Mouse (Mus musculus): ENCODE results near the gene Gm28038. TPM values are rescaled to one million over a fixed set of nuclear protein-coding genes. Genes with fewer than 3 reads are reported as not detected.

Gene Gm28038
- polyA plus RNA-seq, 1 experiment from 2014 or later, result not detected

DNA sequence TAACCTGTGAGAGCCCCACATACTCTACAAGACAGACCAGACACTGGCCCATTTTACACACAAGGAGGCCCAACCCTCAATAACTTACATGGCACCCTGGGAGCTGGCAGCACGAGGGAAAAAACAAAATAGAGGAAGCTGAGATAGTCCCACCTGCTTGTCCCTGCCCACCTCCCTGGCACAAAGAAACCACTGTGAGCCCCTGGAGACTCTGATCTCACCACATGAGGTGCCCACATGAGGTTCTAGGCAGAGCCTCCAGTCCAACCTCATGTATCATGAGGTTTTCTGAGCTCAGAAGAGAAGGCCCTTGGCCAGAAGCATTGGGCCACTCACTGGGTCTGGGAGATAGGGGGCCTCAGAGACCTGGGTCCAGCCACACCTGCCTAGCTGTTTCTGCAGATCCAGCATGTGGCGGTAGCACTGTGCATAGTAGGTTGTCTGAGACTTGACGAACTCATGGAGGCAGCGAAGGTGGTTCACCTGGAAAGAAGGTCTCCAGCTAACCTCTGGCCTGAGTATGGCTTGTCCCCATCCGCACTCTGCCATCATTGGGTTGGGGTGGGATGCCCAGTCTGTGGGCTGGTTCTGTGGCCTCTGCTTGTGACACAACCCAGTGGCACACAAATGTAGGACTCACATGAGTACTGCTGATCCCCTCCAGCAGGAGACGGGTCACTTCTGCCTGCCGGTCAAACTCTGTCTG lies 65.3 kb downstream of the Gm28038 start:
- no peak for DNase-seq (ENCODE audit: low spot score)

DNA sequence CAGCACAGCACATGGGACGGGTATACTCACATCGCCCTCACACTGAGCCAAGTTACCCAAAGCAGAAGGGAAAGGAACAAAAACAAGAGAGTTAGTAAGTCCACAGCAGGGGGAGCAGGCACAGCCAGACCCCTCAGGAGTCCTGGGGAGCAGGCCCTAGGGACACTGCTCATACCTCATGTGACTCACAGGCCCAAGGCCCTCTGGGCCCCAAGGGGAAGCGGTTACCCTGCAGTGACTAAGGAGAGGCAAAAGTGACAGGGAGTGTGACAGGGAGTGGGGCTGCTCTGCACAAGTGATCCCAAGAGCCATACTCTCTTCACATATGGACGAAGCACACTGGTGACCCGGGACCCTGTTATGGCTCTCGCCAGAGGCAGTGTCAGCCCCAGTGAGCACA lies 68.4 kb downstream of the Gm28038 start:
- DNase-seq (ENCODE audit: low spot score), result no peak

Other genes with a start within 250 kb of the Gm28038 start
- gene Wdr34, start 232.2 kb upstream of the Gm28038 start, polyA plus RNA-seq (2015; fragmentation: Nextera tagmentation; extraction: Ambion mirVana), result 13.6 and 15.4 TPM in 2 replicates
- gene Set, start 223.7 kb upstream of the Gm28038 start, polyA plus RNA-seq (2015; fragmentation: Nextera tagmentation; extraction: Ambion mirVana), result 418 and 429 TPM in 2 replicates
- gene Pkn3, start 203.4 kb upstream of the Gm28038 start, polyA plus RNA-seq (2015; fragmentation: Nextera tagmentation; extraction: Ambion mirVana), result 3.5 and 3.7 TPM in 2 replicates
- 28.8 and 29.5 TPM in 2 replicates for gene Zdhhc12, start 187.4 kb upstream of the Gm28038 start, polyA plus RNA-seq (2015; fragmentation: Nextera tagmentation; extraction: Ambion mirVana)
- 5.6 and 9.6 TPM in 2 replicates for gene Zer1, start 156.5 kb upstream of the Gm28038 start, polyA plus RNA-seq (2015; fragmentation: Nextera tagmentation; extraction: Ambion mirVana)
- 4.9 and 5.7 TPM in 2 replicates for gene Tbc1d13, start 147.3 kb upstream of the Gm28038 start, polyA plus RNA-seq (2015; fragmentation: Nextera tagmentation; extraction: Ambion mirVana)
- 22.6 and 23.5 TPM in 2 replicates for gene Endog, start 109.5 kb upstream of the Gm28038 start, polyA plus RNA-seq (2015; fragmentation: Nextera tagmentation; extraction: Ambion mirVana)
- gene Spout1, start 102.6 kb upstream of the Gm28038 start, polyA plus RNA-seq (2015; fragmentation: Nextera tagmentation; extraction: Ambion mirVana), result 44.8 and 46.0 TPM in 2 replicates
- 14.5 and 15.5 TPM in 2 replicates for gene Kyat1, start 75.2 kb upstream of the Gm28038 start, polyA plus RNA-seq (2015; fragmentation: Nextera tagmentation; extraction: Ambion mirVana)
- 21.4 and 22.6 TPM in 2 replicates for gene Lrrc8a, start 43.3 kb upstream of the Gm28038 start, polyA plus RNA-seq (2015; fragmentation: Nextera tagmentation; extraction: Ambion mirVana)
- 0.04 and 0.08 TPM in 2 replicates for gene Gm28035, start 40.5 kb upstream of the Gm28038 start, polyA plus RNA-seq (2015; fragmentation: Nextera tagmentation; extraction: Ambion mirVana)
- gene Phyhd1, start 14.8 kb upstream of the Gm28038 start, polyA plus RNA-seq (2015; fragmentation: Nextera tagmentation; extraction: Ambion mirVana), result 2.8 and 3.0 TPM in 2 replicates
- 15.8 and 18.6 TPM in 2 replicates for gene Dolk, start 5.3 kb downstream of the Gm28038 start, polyA plus RNA-seq (2015; fragmentation: Nextera tagmentation; extraction: Ambion mirVana)
- gene Nup188, start 5.4 kb downstream of the Gm28038 start, polyA plus RNA-seq (2015; fragmentation: Nextera tagmentation; extraction: Ambion mirVana), result 21.3 and 22.3 TPM in 2 replicates
- gene Sh3glb2, start 78.3 kb downstream of the Gm28038 start, polyA plus RNA-seq (2015; fragmentation: Nextera tagmentation; extraction: Ambion mirVana), result 66.9 and 77.5 TPM in 2 replicates
- 7.6 and 10.6 TPM in 2 replicates for gene Miga2, start 83.2 kb downstream of the Gm28038 start, polyA plus RNA-seq (2015; fragmentation: Nextera tagmentation; extraction: Ambion mirVana)
- gene Dolpp1, start 111.2 kb downstream of the Gm28038 start, polyA plus RNA-seq (2015; fragmentation: Nextera tagmentation; extraction: Ambion mirVana), result 27.8 and 28.1 TPM in 2 replicates
- gene Crat, start 134.8 kb downstream of the Gm28038 start, polyA plus RNA-seq (2015; fragmentation: Nextera tagmentation; extraction: Ambion mirVana), result 7.9 and 10.2 TPM in 2 replicates
- gene Ptpa, start 135.0 kb downstream of the Gm28038 start, polyA plus RNA-seq (2015; fragmentation: Nextera tagmentation; extraction: Ambion mirVana), result 127 and 128 TPM in 2 replicates
- gene Ier5l, start 193.2 kb downstream of the Gm28038 start, polyA plus RNA-seq (2015; fragmentation: Nextera tagmentation; extraction: Ambion mirVana), result 0.55 and 0.69 TPM in 2 replicates